In the genomic region with DNA sequence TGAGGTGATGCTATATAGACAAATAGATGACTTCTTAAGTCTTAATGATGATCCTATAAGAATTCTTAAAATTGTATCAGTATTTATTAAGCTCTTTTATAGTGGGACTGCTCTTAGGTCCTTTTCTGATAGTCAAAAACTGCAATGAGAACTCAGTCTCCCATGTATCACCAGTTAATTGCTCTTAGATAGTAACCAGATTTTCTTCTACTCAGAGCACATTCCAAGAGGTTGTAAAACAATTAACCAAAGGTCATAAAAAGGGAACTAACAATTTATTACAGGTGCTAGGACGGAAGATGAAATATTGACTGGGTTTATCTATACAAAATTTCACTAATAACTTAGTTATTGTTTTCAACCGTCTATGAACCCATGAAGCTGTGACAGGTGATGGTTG, we compare ENCODE assay signal across 13 mouse cellular contexts. TPM values are rescaled to one million over a fixed set of nuclear protein-coding genes. Genes with fewer than 3 reads are reported as not detected.
"Had no signal": no experiment of that assay in that cellular context is flagged by ENCODE, and none has a peak within 500 bp of the region (broad histone marks: within the 10 kb centered on the region; RNA-seq: fewer than 3 reads in every experiment).

No protein-coding gene starts in this region.

RNA-seq across cellular contexts. Expression of gene Mettl21e, which starts 21.7 kb away (rescaled TPM):
- polyA plus RNA-seq: cortical plate, adult 2 months; embryonic facial prominence, embryonic 10.5 days; embryonic facial prominence, embryonic 11.5 days; embryonic facial prominence, embryonic 13.5 days; erythroblast, embryonic 14.5 days; forebrain, embryonic 10.5 days; forebrain, embryonic 11.5 days; forebrain, embryonic 12.5 days; forebrain, embryonic 14.5 days; forebrain, embryonic 15.5 days; forebrain, postnatal 0 days; gonadal fat pad, adult 2 months; heart, adult 2 months had no signal
